ENCODE assay signal across 21 mouse cellular contexts in genomic region chr11:89676922-89677321, GRCm38 (mm10).
DNase-seq lines count a peak whose midpoint lies in the region; ATAC-seq and TF ChIP-seq lines count a peak whose summit lies in the region.
"Had no signal": no experiment of that assay in that cellular context is flagged by ENCODE, and none has a peak within 500 bp of the region (broad histone marks: within the 10 kb centered on the region; RNA-seq: fewer than 3 reads in every experiment).

No protein-coding gene starts in this region.

- TF ChIP-seq EP300 in lung, postnatal 0 days (IDR thresholded peaks at IDR 0.05), result no peak

- peak; percentile 91 for ATAC-seq in lung, embryonic 14.5 days (ENCODE audit: insufficient read depth)
- 0 out of 2 replicates have a peak, but pooled peaks have one; percentile 31 for ATAC-seq in limb, embryonic 14.5 days (ENCODE audit: low FRiP score, low read depth)
- ATAC-seq in lung, postnatal 0 days, result peak; percentile 75
- ATAC-seq in stomach, embryonic 15.5 days (ENCODE audit: insufficient read depth, low FRiP score, low read depth), result 0 out of 2 replicates have a peak, but pooled peaks have one; percentile 35
- ATAC-seq in forebrain, embryonic 15.5 days (replicated peaks), result no peak
- ATAC-seq: activated CD4-positive, CD25-positive, alpha-beta regulatory T cell, adult 4 months had no signal

- H3K9me3 ChIP-seq in lung, embryonic 14.5 days (ENCODE audit: low read depth, low read length), result no peaks in the 10 kb centered on the region
- no peaks in the 10 kb centered on the region for H3K9me3 ChIP-seq in limb, embryonic 14.5 days (ENCODE audit: control insufficient read depth, low read length)
- no peaks in the 10 kb centered on the region for H3K9me3 ChIP-seq in lung, postnatal 0 days (ENCODE audit: low read length)
- H3K9me3 ChIP-seq in stomach, embryonic 15.5 days, result no peaks in the 10 kb centered on the region
- no peaks in the 10 kb centered on the region for H3K9me3 ChIP-seq in forebrain, embryonic 15.5 days
- H3K9me3 ChIP-seq: heart, embryonic 15.5 days; hindbrain, embryonic 13.5 days; liver, embryonic 15.5 days; midbrain, embryonic 12.5 days had no signal

- 0 out of 2 replicates have a peak, but pooled peaks cover 3% of the 10 kb centered on the region for H3K4me1 ChIP-seq in lung, embryonic 14.5 days (ENCODE audit: insufficient read depth)
- peaks cover 4% of the 10 kb centered on the region; the same call in 1 of the 2 replicates for H3K4me1 ChIP-seq in lung, adult 2 months (ENCODE audit: control insufficient read depth, insufficient read depth, low read length)
- H3K4me1 ChIP-seq in limb, embryonic 14.5 days (ENCODE audit: control insufficient read depth, insufficient read depth, low read length), result peaks cover 9% of the 10 kb centered on the region; the same call in 1 of the 2 replicates
- H3K4me1 ChIP-seq in lung, postnatal 0 days (ENCODE audit: insufficient read depth, low read depth, low read length), result 0 out of 2 replicates have a peak, but pooled peaks cover under 1% of the 10 kb centered on the region
- H3K4me1 ChIP-seq in stomach, embryonic 15.5 days, result no peaks in the 10 kb centered on the region
- no peaks in the 10 kb centered on the region for H3K4me1 ChIP-seq in forebrain, embryonic 15.5 days
- H3K4me1 ChIP-seq: heart, embryonic 15.5 days; liver, embryonic 15.5 days had no signal

- H3K4me3 ChIP-seq in lung, embryonic 14.5 days (ENCODE audit: low read depth, low read length), result no peak overlapping the region
- H3K4me3 ChIP-seq in lung, adult 2 months (replicated peaks; ENCODE audit: extremely low read depth, low read depth, low read length), result no peak overlapping the region
- H3K4me3 ChIP-seq in limb, embryonic 14.5 days (replicated peaks; ENCODE audit: low read length), result no peak overlapping the region
- H3K4me3 ChIP-seq in lung, postnatal 0 days (ENCODE audit: low read depth, low read length), result no peak overlapping the region
- H3K4me3 ChIP-seq in stomach, embryonic 15.5 days (replicated peaks), result no peak overlapping the region
- no peak overlapping the region for H3K4me3 ChIP-seq in forebrain, embryonic 15.5 days
- H3K4me3 ChIP-seq: heart, embryonic 15.5 days; hindbrain, embryonic 13.5 days; liver, embryonic 15.5 days; midbrain, embryonic 12.5 days had no signal

- no peak for TF ChIP-seq POLR2A in lung, adult 2 months (IDR thresholded peaks at IDR 0.05; ENCODE audit: borderline replicate concordance, extremely low read depth, low read depth, low read length)
- no peak for TF ChIP-seq POLR2A in limb, embryonic 14.5 days (IDR thresholded peaks at IDR 0.05; ENCODE audit: borderline replicate concordance, extremely low read depth, insufficient read depth, insufficient read length)

- no peak for TF ChIP-seq CTCF in lung, embryonic 14.5 days (IDR thresholded peaks at IDR 0.05; ENCODE audit: low read depth)
- TF ChIP-seq CTCF in lung, adult 2 months (IDR thresholded peaks at IDR 0.05; ENCODE audit: insufficient read depth, low read length), result no peak
- no peak for TF ChIP-seq CTCF in lung, postnatal 0 days (IDR thresholded peaks at IDR 0.05)

- H3K36me3 ChIP-seq in lung, embryonic 14.5 days (ENCODE audit: insufficient read depth), result no peaks in the 10 kb centered on the region
- H3K36me3 ChIP-seq in limb, embryonic 14.5 days (ENCODE audit: control insufficient read depth, insufficient read depth, low read length), result no peaks in the 10 kb centered on the region
- no peaks in the 10 kb centered on the region for H3K36me3 ChIP-seq in lung, postnatal 0 days (ENCODE audit: insufficient read depth, low read length)
- H3K36me3 ChIP-seq in stomach, embryonic 15.5 days, result no peaks in the 10 kb centered on the region
- H3K36me3 ChIP-seq in forebrain, embryonic 15.5 days, result no peaks in the 10 kb centered on the region
- H3K36me3 ChIP-seq: heart, embryonic 15.5 days; hindbrain, embryonic 13.5 days; liver, embryonic 15.5 days; midbrain, embryonic 12.5 days had no signal

- DNase-seq in lung, embryonic 14.5 days, result peak; percentile 78
- no peak for DNase-seq in lung, adult 2 months
- DNase-seq in limb, embryonic 14.5 days (ENCODE audit: low spot score), result peak; percentile 31
- DNase-seq in lung, postnatal 0 days (ENCODE audit: low spot score), result peak; percentile 64
- no peak for DNase-seq in left cerebral cortex, adult 9 months (ENCODE audit: low spot score in 2 of 2)
- DNase-seq: adrenal gland, postnatal 14 days; cerebellum, adult 2 months; cerebellum, postnatal 25 days; heart, postnatal 36 days; kidney, adult 18-20 months; kidney, postnatal 4 days; layer of hippocampus, adult 9-11 months; liver; thymus, postnatal 14 days had no signal

- no peak overlapping the region for H3K27ac ChIP-seq in lung, embryonic 14.5 days (ENCODE audit: low read depth)
- no peak overlapping the region for H3K27ac ChIP-seq in limb, embryonic 14.5 days (replicated peaks; ENCODE audit: low read depth, low read length)
- no peak overlapping the region for H3K27ac ChIP-seq in lung, postnatal 0 days (ENCODE audit: low read length)
- no peak overlapping the region for H3K27ac ChIP-seq in stomach, embryonic 15.5 days
- no peak overlapping the region for H3K27ac ChIP-seq in forebrain, embryonic 15.5 days (replicated peaks)
- H3K27ac ChIP-seq: heart, embryonic 15.5 days; hindbrain, embryonic 13.5 days; liver, embryonic 15.5 days; midbrain, embryonic 12.5 days had no signal

- no peak overlapping the region for H3K9ac ChIP-seq in lung, embryonic 14.5 days
- no peak overlapping the region for H3K9ac ChIP-seq in limb, embryonic 14.5 days (ENCODE audit: low read depth, low read length, severe bottlenecking)
- no peak overlapping the region for H3K9ac ChIP-seq in lung, postnatal 0 days (replicated peaks; ENCODE audit: low read depth)
- no peak overlapping the region for H3K9ac ChIP-seq in stomach, embryonic 15.5 days
- no peak overlapping the region for H3K9ac ChIP-seq in forebrain, embryonic 15.5 days (replicated peaks)
- H3K9ac ChIP-seq: heart, embryonic 15.5 days; hindbrain, embryonic 13.5 days; liver, embryonic 15.5 days; midbrain, embryonic 12.5 days had no signal

- H3K4me2 ChIP-seq in lung, embryonic 14.5 days, result no peak overlapping the region
- H3K4me2 ChIP-seq in limb, embryonic 14.5 days (replicated peaks; ENCODE audit: low read depth, low read length, severe bottlenecking), result no peak overlapping the region
- H3K4me2 ChIP-seq in lung, postnatal 0 days (replicated peaks; ENCODE audit: low read depth, low read length), result no peak overlapping the region
- no peak overlapping the region for H3K4me2 ChIP-seq in stomach, embryonic 15.5 days
- no peak overlapping the region for H3K4me2 ChIP-seq in forebrain, embryonic 15.5 days (replicated peaks)
- H3K4me2 ChIP-seq: heart, embryonic 15.5 days; hindbrain, embryonic 13.5 days; liver, embryonic 15.5 days; midbrain, embryonic 12.5 days had no signal

- whole genome bisulfite sequencing in lung, embryonic 14.5 days, result 26% methylated on average over 2 of the region's 2 CpGs
- WGBS in lung, adult 2 months, result 35% methylated on average over 2 of the region's 2 CpGs
- WGBS in limb, embryonic 14.5 days, result 50% methylated on average over 2 of the region's 2 CpGs
- 47% methylated on average over 2 of the region's 2 CpGs for WGBS in lung, postnatal 0 days
- WGBS in stomach, embryonic 15.5 days, result 38% methylated on average over 2 of the region's 2 CpGs
- WGBS in forebrain, embryonic 15.5 days, result 88% methylated on average over 2 of the region's 2 CpGs

- no peaks in the 10 kb centered on the region for H3K27me3 ChIP-seq in lung, embryonic 14.5 days (ENCODE audit: insufficient read depth, low read length)
- H3K27me3 ChIP-seq in limb, embryonic 14.5 days (ENCODE audit: control insufficient read depth, insufficient read depth, low read length), result no peaks in the 10 kb centered on the region
- no peaks in the 10 kb centered on the region for H3K27me3 ChIP-seq in lung, postnatal 0 days (replicated peaks; ENCODE audit: insufficient read depth, low read length)
- no peaks in the 10 kb centered on the region for H3K27me3 ChIP-seq in stomach, embryonic 15.5 days (replicated peaks)
- no peaks in the 10 kb centered on the region for H3K27me3 ChIP-seq in forebrain, embryonic 15.5 days
- H3K27me3 ChIP-seq: heart, embryonic 15.5 days; hindbrain, embryonic 13.5 days; liver, embryonic 15.5 days; midbrain, embryonic 12.5 days had no signal

Comparison
In these comparisons a context has a peak if more than half of its experiments do, and no peak if none do; other contexts are left out.
1. DNase-seq: peak in lung, embryonic 14.5 days (single experiment), limb, embryonic 14.5 days (single experiment) and lung, postnatal 0 days (single experiment); none in lung, adult 2 months (single experiment) and left cerebral cortex, adult 9 months (0 of 2).